Mouse (Mus musculus) thymus, adult 2 months (tissue): Measurements from ENCODE around the gene S100a6. TPM values are rescaled to one million over a fixed set of nuclear protein-coding genes. Genes with fewer than 3 reads are reported as not detected.

Source experiments
- DNase-seq: peaks from one replicate; pipeline ENCODE4 v3.0.0; 2021
- H3K27ac ChIP-seq: fragments of 200-500 bp; 2 replicates; pipeline ENCODE4 v1.5.1; 2012; ENCODE audit warnings: low read length, control low read depth; ENCODE audit not compliant: control insufficient read depth, insufficient read depth
- H3K27me3 ChIP-seq: fragments of 200-500 bp; 2 replicates; pipeline ENCODE4 v1.6.1; 2012; ENCODE audit warnings: mild to moderate bottlenecking, low read length, moderate library complexity, mixed read lengths; ENCODE audit not compliant: control insufficient read depth, insufficient read depth
- H3K36me3 ChIP-seq: fragments of 200-500 bp; 2 replicates; pipeline ENCODE4 v1.6.1; 2012; ENCODE audit warnings: mild to moderate bottlenecking, low read length, moderate library complexity; ENCODE audit not compliant: control insufficient read depth, insufficient read depth
- H3K4me1 ChIP-seq: fragments of 200-500 bp; replicated peaks from 2 replicates; pipeline ENCODE4 v1.6.1; 2012; ENCODE audit warnings: low read length; ENCODE audit not compliant: control insufficient read depth, insufficient read depth
- H3K4me3 ChIP-seq: fragments of 200-500 bp; 2 replicates; pipeline ENCODE4 v1.5.1; 2012; ENCODE audit warnings: mild to moderate bottlenecking, low read length, control low read depth, moderate library complexity; ENCODE audit not compliant: control insufficient read depth, insufficient read depth
- CTCF ChIP-seq: fragments of 200-500 bp; IDR thresholded peaks from 2 replicates; pipeline ENCODE4 v1.5.1; 2012; ENCODE audit warnings: mild to moderate bottlenecking, control low read depth, low read length, moderate library complexity, borderline replicate concordance; ENCODE audit not compliant: control insufficient read depth, poor library complexity, insufficient read depth; ENCODE audit errors: extremely low read depth
- POLR2A ChIP-seq: fragments of 200-500 bp; IDR thresholded peaks from 2 replicates; pipeline ENCODE4 v1.6.1; 2012; ENCODE audit warnings: mild to moderate bottlenecking, low read length, control low read depth, moderate library complexity; ENCODE audit not compliant: control insufficient read depth, poor library complexity, insufficient read depth; ENCODE audit errors: extremely low read depth
- WGBS: fragments of 180-500 bp; shearing (Covaris S2); methylation state at CpG from one replicate; pipeline ENCODE4 v1.1.7; 2018; 5-methylcytosine and 5-hydroxymethylcytosine counted together
- polyA plus RNA-seq: library from polyadenylated mRNA; depleted of rRNA; stranded (reverse); fragments of >200 nt; gene quantifications from 2 replicates; pipeline ENCODE4 v1.2.3, GENCODE M21; 2012

The S100a6 gene
- polyA plus RNA-seq, 1 experiment: 96.8 TPM

GRCm38 (mm10) chr3:90582156-90582555, 30.5 kb upstream of the S100a6 start:
- no peaks in the 10 kb centered on the region for H3K36me3 ChIP-seq
- no peak overlapping the region for H3K4me3 ChIP-seq
- 98% methylated on average over 1 of the region's 1 CpGs for WGBS
- H3K27ac ChIP-seq: no peak overlapping the region
- H3K4me1 ChIP-seq: peaks cover 15% of the 10 kb centered on the region
- DNase-seq: no peak
- TF ChIP-seq POLR2A: no peak
- TF ChIP-seq CTCF: no peak
- H3K27me3 ChIP-seq: no peaks in the 10 kb centered on the region

- TF ChIP-seq POLR2A (no peak), CTCF (no peak)
- no peaks in the 10 kb centered on the region for H3K36me3 ChIP-seq
- H3K4me3 ChIP-seq: no peak overlapping the region
- H3K4me1 ChIP-seq: peaks cover 19% of the 10 kb centered on the region
- H3K27me3 ChIP-seq: no peaks in the 10 kb centered on the region
- DNase-seq: no peak
- 96% methylated on average over 4 of the region's 4 CpGs for WGBS
- H3K27ac ChIP-seq: no peak overlapping the region
These were observed 30.1 kb upstream of the S100a6 start for GRCm38 (mm10) chr3:90582556-90582955.

- Histone ChIP-seq H3K4me1 (peaks cover 26% of the 10 kb centered on the region), H3K4me3 (no peak overlapping the region), H3K36me3 (no peaks in the 10 kb centered on the region), H3K27ac (no peak overlapping the region), H3K27me3 (no peaks in the 10 kb centered on the region)
- TF ChIP-seq POLR2A (no peak), CTCF (no peak)
- 74% methylated on average over 3 of the region's 3 CpGs for WGBS
- no peak for DNase-seq
These were observed 28.8 kb upstream of the S100a6 start for GRCm38 (mm10) chr3:90583893-90584292.

- Histone ChIP-seq H3K27ac (peak overlapping the region; percentile 93; the same call in 1 of the 2 replicates), H3K27me3 (no peaks in the 10 kb centered on the region), H3K36me3 (no peaks in the 10 kb centered on the region), H3K4me3 (no peak overlapping the region), H3K4me1 (peaks cover 39% of the 10 kb centered on the region)
- no peak for TF ChIP-seq POLR2A
- peak; percentile 60; the same call in 1 of the 2 replicates for TF ChIP-seq CTCF
- DNase-seq: peak; percentile 56
- 38% methylated on average over 5 of the region's 5 CpGs for WGBS
These were observed 27.1 kb upstream of the S100a6 start for GRCm38 (mm10) chr3:90585595-90585994.

- TF ChIP-seq POLR2A (no peak), CTCF (no peak)
- peak; percentile 43 for DNase-seq
- Histone ChIP-seq H3K27ac (peak overlapping the region; percentile 93), H3K4me1 (peaks cover 39% of the 10 kb centered on the region), H3K27me3 (no peaks in the 10 kb centered on the region), H3K36me3 (no peaks in the 10 kb centered on the region), H3K4me3 (no peak overlapping the region)
- 16% methylated on average over 15 of the region's 15 CpGs for WGBS
These were observed 26.6 kb upstream of the S100a6 start for GRCm38 (mm10) chr3:90586016-90586643.

- Histone ChIP-seq H3K36me3 (no peaks in the 10 kb centered on the region), H3K4me1 (peaks cover 39% of the 10 kb centered on the region), H3K27ac (peak overlapping the region; percentile 93), H3K27me3 (no peaks in the 10 kb centered on the region), H3K4me3 (no peak overlapping the region)
- WGBS: 4% methylated on average over 10 of the region's 10 CpGs
- peak; percentile 86 for DNase-seq
- TF ChIP-seq POLR2A (0 out of 2 replicates have a peak, but pooled peaks have one; percentile 41), CTCF (0 out of 2 replicates have a peak, but pooled peaks have one; percentile 28)
These were observed 25.8 kb upstream of the S100a6 start for GRCm38 (mm10) chr3:90586906-90587305.

GRCm38 (mm10) chr3:90587361-90588101, 25.2 kb upstream of the S100a6 start:
- 71% methylated on average over 14 of the region's 14 CpGs for WGBS
- Histone ChIP-seq H3K4me1 (peaks cover 39% of the 10 kb centered on the region), H3K4me3 (no peak overlapping the region), H3K36me3 (no peaks in the 10 kb centered on the region), H3K27ac (peak overlapping the region; percentile 93), H3K27me3 (no peaks in the 10 kb centered on the region)
- no peak for DNase-seq
- no peak for TF ChIP-seq CTCF
- TF ChIP-seq POLR2A: no peak
